Mouse (Mus musculus): Measurements from ENCODE around the gene Bora. TPM values are rescaled to one million over a fixed set of nuclear protein-coding genes. Genes with fewer than 3 reads are reported as not detected.
"Not testable (repeated sequence)": the region's sequence is repeated elsewhere in the genome, so short reads cannot be mapped to it uniquely, and the experiment has no call there.

Gene Bora
- polyA plus RNA-seq, 1 experiment from 2014 or later = 82.0 TPM

DNA sequence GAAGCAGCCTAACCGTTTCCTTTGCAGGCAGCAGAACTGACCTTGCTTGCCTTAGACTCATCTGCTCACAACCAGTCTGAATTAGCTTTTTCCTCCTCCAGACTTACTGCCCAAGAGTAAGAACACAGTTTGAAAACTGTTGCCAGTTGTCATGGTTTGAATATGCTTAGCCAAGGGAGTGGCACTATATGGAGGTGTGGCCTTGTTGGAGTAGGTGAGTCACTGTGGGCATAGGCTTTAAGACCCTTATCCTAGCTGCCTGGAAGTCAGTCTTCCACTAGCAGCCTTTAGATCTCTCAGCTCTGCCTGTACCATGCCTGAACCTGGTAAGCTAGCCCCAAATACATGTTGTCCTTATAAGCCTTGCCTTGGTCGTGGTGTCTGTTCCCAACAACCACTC lies 8.3 kb upstream of the Bora start:
- Histone ChIP-seq H3K27me3 (no peaks in the 10 kb centered on the region), H3K36me3 (peaks cover 42% of the 10 kb centered on the region), H3K4me1 (peaks cover 11% of the 10 kb centered on the region), H3K27ac (no peak overlapping the region), H3K9me3 (replicated peaks) (no peaks in the 10 kb centered on the region), H3K9ac (no peak overlapping the region), H3K4me3 (replicated peaks) (no peak overlapping the region), H3K4me2 (no peak overlapping the region)
- WGBS = 87% methylated on average over 2 of the region's 2 CpGs
- ATAC-seq (replicated peaks; ENCODE audit: low FRiP score) = no peak

DNA sequence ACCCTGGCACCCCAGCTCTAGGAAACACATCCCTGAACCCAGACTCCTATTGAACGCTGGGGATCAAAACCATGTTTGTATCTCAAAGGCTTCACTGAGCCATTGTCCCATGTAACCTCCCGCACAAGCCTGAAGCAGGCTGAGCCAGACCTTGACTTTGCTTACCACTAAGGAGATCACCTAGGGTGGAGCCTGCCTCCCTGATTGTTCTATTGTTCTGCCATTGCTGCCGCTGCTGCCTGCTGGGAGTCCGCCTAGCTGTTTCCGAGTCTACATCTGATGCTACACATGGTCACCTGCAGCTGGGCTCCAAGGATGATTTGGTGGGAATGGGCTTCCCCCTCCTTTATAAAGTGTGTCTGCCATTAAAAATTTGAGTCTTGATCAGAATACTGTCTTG lies 6.7 kb upstream of the Bora start:
- not testable (repeated sequence) for H3K4me2 ChIP-seq; ATAC-seq (replicated peaks; ENCODE audit: low FRiP score); H3K4me3 ChIP-seq (replicated peaks); H3K9me3 ChIP-seq (replicated peaks); H3K9ac ChIP-seq; H3K27ac ChIP-seq; H3K27me3 ChIP-seq
- WGBS = 75% methylated on average over 5 of the region's 5 CpGs
- peaks cover 31% of the 10 kb centered on the region for H3K36me3 ChIP-seq
- peaks cover 21% of the 10 kb centered on the region for H3K4me1 ChIP-seq

DNA sequence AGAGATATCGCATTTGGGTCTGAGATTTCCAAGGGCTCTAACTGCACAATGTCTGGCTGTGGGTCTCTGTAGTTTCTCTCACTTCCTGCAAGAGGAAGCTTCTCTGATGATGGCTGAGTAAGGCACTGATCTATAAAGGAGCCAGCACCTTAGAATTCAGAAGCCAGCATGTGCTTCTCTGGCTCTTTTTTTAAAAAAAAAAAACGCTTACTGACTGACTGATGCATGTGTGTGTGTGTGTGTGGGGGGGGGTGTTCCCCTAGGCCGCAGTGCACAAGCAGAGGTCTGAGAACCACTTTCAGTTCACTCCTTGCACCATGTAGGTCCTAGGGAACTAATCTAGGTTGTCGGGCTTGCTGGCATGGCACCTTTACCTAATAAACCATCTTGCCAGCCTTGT lies 4.6 kb upstream of the Bora start:
- peaks cover 28% of the 10 kb centered on the region for H3K4me1 ChIP-seq
- no peaks in the 10 kb centered on the region for H3K27me3 ChIP-seq
- ATAC-seq (replicated peaks; ENCODE audit: low FRiP score) = no peak
- H3K4me2 ChIP-seq = no peak overlapping the region
- H3K4me3 ChIP-seq (replicated peaks) = no peak overlapping the region
- no peak overlapping the region for H3K27ac ChIP-seq
- no peaks in the 10 kb centered on the region for H3K9me3 ChIP-seq (replicated peaks)
- H3K9ac ChIP-seq = no peak overlapping the region
- peaks cover 22% of the 10 kb centered on the region for H3K36me3 ChIP-seq
- 62% methylated on average over 4 of the region's 4 CpGs for WGBS

DNA sequence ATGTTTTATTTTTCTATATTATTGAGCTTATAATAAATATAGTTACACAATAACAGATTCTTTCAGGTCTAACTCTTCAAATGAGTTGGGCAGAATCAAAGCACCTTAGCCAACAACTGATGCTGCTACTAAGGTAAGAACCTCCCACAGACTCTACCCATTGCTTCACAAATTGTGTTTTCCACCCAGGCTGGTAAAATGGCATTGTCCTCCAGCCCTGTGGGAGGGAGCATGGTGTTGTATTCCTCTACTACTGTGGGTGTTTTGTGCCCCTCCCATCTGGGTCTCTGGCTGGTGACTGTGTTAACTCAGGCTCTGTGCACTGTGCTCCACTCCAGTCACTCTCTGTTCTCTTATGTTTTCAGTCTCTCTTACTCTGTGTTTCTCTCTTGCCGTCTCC lies 2.5 kb upstream of the Bora start:
- H3K4me3 ChIP-seq (replicated peaks) = peak overlapping the region; percentile 99; the same call in 1 of the 2 replicates
- 57% methylated on average over 1 of the region's 1 CpGs for WGBS

DNA sequence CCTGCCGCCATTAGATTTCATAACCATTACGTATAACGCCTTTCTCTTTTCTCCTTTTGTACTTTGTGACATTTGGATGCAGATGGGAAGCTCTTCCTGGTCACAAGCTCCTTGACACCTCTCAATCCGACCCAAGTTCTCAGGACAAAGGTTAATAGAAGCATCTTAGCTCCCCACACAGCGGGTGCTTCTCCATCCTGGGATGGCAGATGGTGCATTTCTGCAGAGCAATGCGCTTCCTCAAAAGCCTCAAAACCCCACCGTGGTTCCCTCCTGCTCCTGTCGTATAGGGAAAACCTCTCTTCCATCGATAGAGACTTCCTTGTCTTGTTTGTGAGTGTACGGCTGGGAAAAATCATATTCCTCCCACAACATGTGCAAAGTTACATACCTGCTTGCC lies 1.9 kb upstream of the Bora start:
- Histone ChIP-seq H3K36me3 (peaks cover 9% of the 10 kb centered on the region; the same call in 1 of the 2 replicates), H3K4me3 (replicated peaks) (peak overlapping the region; percentile 99), H3K27me3 (no peaks in the 10 kb centered on the region), H3K4me1 (peaks cover 47% of the 10 kb centered on the region), H3K9ac (peak overlapping the region; percentile 98), H3K9me3 (replicated peaks) (no peaks in the 10 kb centered on the region), H3K4me2 (peak overlapping the region; percentile 63), H3K27ac (peak overlapping the region; percentile 18; the same call in 1 of the 2 replicates)
- no peak for ATAC-seq (replicated peaks; ENCODE audit: low FRiP score)
- 39% methylated on average over 10 of the region's 10 CpGs for WGBS

More for the DNA sequence above, 2.5 kb upstream of the Bora start:
- no peak for ATAC-seq (replicated peaks; ENCODE audit: low FRiP score)
- H3K27ac ChIP-seq = 0 out of 2 replicates have a peak overlapping the region, but pooled peaks have one; percentile 18
- no peaks in the 10 kb centered on the region for H3K27me3 ChIP-seq
- H3K4me2 ChIP-seq = peak overlapping the region; percentile 63
- peaks cover 42% of the 10 kb centered on the region for H3K4me1 ChIP-seq
- H3K9me3 ChIP-seq (replicated peaks) = no peaks in the 10 kb centered on the region
- 0 out of 2 replicates have a peak overlapping the region, but pooled peaks have one; percentile 98 for H3K9ac ChIP-seq
- peaks cover 8% of the 10 kb centered on the region; the same call in 1 of the 2 replicates for H3K36me3 ChIP-seq

DNA sequence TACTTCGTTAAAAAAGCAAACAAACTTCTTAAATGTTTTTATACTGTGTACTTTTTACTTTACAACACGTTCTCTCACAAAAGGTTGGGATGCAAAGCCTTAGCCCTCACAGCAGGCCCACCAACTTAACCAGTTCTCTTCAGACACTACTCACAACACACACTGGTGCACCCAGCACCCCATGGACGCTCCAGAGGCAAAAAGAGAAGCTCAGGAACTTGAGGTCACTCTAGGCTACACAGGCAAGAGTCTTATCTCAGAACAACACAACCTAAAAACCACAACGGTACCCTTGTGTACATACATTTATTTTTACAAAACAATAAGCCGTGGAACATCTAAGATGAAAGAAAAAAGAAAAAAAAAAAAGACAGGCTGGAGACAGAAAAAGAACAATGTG lies 1.3 kb upstream of the Bora start:
- peak overlapping the region; percentile 99 for H3K4me3 ChIP-seq (replicated peaks)
- H3K4me2 ChIP-seq = peak overlapping the region; percentile 63
- H3K36me3 ChIP-seq = peaks cover 9% of the 10 kb centered on the region; the same call in 1 of the 2 replicates
- H3K4me1 ChIP-seq = peaks cover 47% of the 10 kb centered on the region
- no peaks in the 10 kb centered on the region for H3K9me3 ChIP-seq (replicated peaks)
- ATAC-seq (replicated peaks; ENCODE audit: low FRiP score) = no peak
- H3K27me3 ChIP-seq = no peaks in the 10 kb centered on the region
- 5% methylated on average over 5 of the region's 5 CpGs for WGBS
- peak overlapping the region; percentile 98 for H3K9ac ChIP-seq
- H3K27ac ChIP-seq = no peak overlapping the region

DNA sequence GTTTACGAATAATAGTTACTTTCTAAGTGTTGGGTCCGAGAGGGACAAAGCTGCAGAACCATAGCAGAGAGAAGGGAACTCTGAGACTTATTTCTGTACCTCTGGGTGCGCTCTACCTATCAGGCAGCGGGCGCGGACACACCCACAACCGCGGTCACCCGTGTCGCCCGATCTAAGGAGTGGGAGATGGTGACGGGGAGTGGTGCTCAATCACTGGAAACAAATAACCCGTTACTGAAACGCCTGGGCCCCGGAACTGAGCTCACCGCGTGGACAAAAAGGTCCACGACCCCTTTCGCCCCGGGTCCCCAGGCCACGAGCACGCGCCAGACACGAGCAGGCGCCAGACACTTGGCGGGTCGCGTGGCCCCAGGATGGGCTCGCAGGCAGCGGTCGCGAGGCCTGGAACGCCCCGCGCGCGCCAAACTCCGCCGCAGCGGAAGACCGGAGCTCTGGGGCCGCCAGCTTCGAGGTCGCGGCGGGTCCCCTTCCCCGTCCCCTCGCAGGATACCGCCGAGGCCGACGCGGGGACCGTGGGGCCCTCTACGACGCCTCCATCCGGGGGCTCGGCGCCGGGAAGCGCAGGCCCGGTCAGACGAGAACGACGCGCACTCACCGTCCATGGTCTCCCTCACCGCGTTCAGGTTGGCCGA lies 518 bp upstream of the Bora start:
- H3K4me1 ChIP-seq = peaks cover 47% of the 10 kb centered on the region
- H3K27ac ChIP-seq = peak overlapping the region; percentile 96
- peak overlapping the region; percentile 99 for H3K4me3 ChIP-seq (replicated peaks)
- H3K4me2 ChIP-seq = peak overlapping the region; percentile 63
- peaks cover 7% of the 10 kb centered on the region for H3K36me3 ChIP-seq
- WGBS = under 1% methylated on average over 70 of the region's 70 CpGs
- no peaks in the 10 kb centered on the region for H3K27me3 ChIP-seq
- ATAC-seq (replicated peaks; ENCODE audit: low FRiP score) = peak; percentile 37
- peak overlapping the region; percentile 98 for H3K9ac ChIP-seq
- no peaks in the 10 kb centered on the region for H3K9me3 ChIP-seq (replicated peaks)

DNA sequence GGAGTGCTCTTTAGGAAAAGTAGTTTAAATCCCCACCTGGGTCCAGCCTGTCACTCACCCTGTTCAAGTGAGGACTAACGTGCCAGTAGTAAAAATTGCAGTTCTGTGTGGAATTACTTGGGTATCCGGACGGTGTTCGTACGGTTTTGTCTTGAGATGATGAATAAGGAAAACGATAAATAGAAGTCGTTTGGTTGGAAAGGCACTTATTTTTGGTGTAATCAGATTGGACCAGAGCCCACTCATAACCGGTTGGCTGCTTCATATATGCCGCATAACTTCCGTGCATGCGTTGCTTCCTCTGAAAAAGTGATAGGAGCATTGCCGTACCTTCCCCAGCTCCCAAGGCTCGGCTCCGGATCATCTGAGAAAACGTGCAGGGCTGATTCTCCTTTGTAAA lies 760 bp downstream of the Bora start:
- H3K27ac ChIP-seq = peak overlapping the region; percentile 96
- peaks cover 19% of the 10 kb centered on the region for H3K36me3 ChIP-seq
- ATAC-seq (replicated peaks; ENCODE audit: low FRiP score) = peak; percentile 6
- no peaks in the 10 kb centered on the region for H3K9me3 ChIP-seq (replicated peaks)
- no peaks in the 10 kb centered on the region for H3K27me3 ChIP-seq
- under 1% methylated on average over 15 of the region's 15 CpGs for WGBS
- peaks cover 39% of the 10 kb centered on the region for H3K4me1 ChIP-seq
- H3K4me2 ChIP-seq = peak overlapping the region; percentile 63
- H3K9ac ChIP-seq = peak overlapping the region; percentile 98
- peak overlapping the region; percentile 99 for H3K4me3 ChIP-seq (replicated peaks)

DNA sequence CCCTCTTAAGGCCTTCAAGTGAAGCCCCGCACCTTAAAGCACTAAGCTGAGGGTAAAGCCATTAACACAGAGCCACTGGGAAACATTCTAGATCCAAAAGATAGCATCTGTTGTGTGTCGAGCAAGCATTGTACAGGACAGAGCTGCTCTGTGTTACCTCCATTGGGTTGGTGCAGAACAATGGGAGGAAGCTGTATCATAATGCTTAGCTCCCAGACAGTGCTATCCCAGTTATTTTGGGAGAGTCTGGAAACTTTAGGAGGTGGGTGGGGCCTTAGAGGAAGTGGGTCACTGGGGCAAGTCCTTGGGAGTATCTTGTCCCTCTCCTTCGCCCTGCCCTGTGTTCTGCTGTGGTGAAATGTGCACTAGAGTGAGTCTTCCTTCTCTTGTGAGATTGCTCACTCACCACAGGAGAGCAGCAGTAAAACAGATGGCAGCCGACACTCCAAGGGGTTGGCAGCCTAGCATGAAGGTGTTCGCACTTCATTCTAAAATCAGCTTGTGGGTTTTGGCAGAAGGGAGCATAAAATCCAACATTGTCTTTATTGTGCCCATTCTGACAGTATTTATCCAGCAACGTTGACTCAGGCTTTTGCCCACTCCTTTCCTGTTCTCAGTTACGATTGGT lies 13.1 kb downstream of the Bora start:
- ATAC-seq (replicated peaks; ENCODE audit: low FRiP score) = peak; percentile 56
- no peaks in the 10 kb centered on the region for H3K27me3 ChIP-seq
- no peaks in the 10 kb centered on the region for H3K9me3 ChIP-seq (replicated peaks)
- H3K9ac ChIP-seq = no peak overlapping the region
- WGBS = 80% methylated on average over 7 of the region's 7 CpGs
- peaks cover 67% of the 10 kb centered on the region for H3K36me3 ChIP-seq
- H3K27ac ChIP-seq = peak overlapping the region; percentile 51; the same call in 1 of the 2 replicates
- H3K4me3 ChIP-seq (replicated peaks) = no peak overlapping the region
- H3K4me2 ChIP-seq = no peak overlapping the region
- H3K4me1 ChIP-seq = no peaks in the 10 kb centered on the region

DNA sequence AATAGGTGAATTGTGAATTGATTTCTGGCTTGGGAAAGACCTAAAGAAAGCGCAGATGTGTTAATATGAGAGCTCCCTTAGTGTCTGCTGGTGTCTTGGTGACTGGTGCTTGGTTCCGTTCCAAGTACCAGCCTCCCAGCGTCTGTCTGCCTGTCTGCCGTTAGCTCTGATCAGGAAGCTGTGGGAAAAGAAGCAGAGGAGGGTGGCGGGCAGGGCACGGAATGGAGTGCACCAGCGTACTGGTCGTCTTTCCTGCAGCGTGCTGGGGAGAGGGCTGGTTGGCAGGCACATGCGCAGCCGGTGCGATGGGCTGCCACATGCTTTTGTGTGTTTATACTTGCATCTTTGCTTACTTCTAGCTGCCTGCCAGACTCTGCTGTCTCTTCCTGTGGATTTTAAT lies 14.6 kb downstream of the Bora start:
- Histone ChIP-seq H3K9ac (no peak overlapping the region), H3K36me3 (peaks cover 73% of the 10 kb centered on the region)
- 92% methylated on average over 12 of the region's 12 CpGs for WGBS

DNA sequence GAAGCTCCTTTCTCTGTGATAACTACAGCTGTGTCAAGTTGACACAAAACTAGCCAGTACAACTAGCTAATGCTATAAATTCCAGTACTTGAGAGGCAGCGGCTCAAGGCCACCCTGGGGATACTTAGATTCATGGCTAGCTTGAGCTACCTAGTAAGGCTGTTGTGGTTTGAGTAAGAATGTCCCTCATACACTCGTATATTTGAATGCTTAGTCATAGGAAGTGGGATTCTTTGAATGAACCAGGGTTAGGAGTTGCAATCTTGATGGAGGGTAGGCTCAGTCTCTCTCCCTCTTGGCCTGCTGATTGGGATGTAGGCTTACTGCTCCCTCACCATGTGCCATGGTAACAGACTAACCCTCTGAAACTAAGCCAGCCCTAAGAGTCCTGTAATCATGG lies 17.1 kb downstream of the Bora start:
- 93% methylated on average over 2 of the region's 2 CpGs for WGBS
- Histone ChIP-seq H3K27me3 (no peaks in the 10 kb centered on the region), H3K9me3 (replicated peaks) (no peaks in the 10 kb centered on the region), H3K36me3 (peaks cover 77% of the 10 kb centered on the region), H3K9ac (no peak overlapping the region), H3K4me2 (no peak overlapping the region), H3K4me1 (no peaks in the 10 kb centered on the region), H3K4me3 (replicated peaks) (no peak overlapping the region), H3K27ac (no peak overlapping the region)
- ATAC-seq (replicated peaks; ENCODE audit: low FRiP score) = no peak

More for the DNA sequence above, 14.6 kb downstream of the Bora start:
- no peak for ATAC-seq (replicated peaks; ENCODE audit: low FRiP score)
- no peaks in the 10 kb centered on the region for H3K9me3 ChIP-seq (replicated peaks)
- H3K4me1 ChIP-seq = no peaks in the 10 kb centered on the region
- H3K27me3 ChIP-seq = no peaks in the 10 kb centered on the region
- H3K27ac ChIP-seq = no peak overlapping the region
- H3K4me2 ChIP-seq = no peak overlapping the region
- H3K4me3 ChIP-seq (replicated peaks) = no peak overlapping the region

DNA sequence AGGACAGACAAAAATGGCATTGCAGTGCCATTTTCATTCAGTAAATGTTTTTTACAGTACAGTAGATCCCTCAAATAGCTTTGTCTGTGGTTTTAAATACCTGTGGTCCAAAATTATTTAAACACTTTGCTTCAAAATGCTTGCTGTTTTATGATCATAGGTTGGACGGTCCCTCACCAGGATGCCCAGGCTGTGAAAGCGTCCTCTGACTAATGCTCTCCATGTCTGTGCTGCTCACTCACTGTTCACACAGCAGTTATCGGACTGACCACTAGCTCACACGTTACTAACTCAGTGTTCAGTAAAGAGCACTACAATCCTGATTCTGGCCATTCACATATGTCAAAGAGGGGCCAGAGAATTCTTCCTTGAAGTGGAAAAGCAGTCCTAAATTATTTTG lies 25.1 kb downstream of the Bora start:
- H3K27ac ChIP-seq = no peak overlapping the region
- H3K4me2 ChIP-seq = no peak overlapping the region
- H3K4me1 ChIP-seq = no peaks in the 10 kb centered on the region
- no peaks in the 10 kb centered on the region for H3K27me3 ChIP-seq
- H3K9me3 ChIP-seq (replicated peaks) = no peaks in the 10 kb centered on the region
- no peak for ATAC-seq (replicated peaks; ENCODE audit: low FRiP score)
- WGBS = 85% methylated on average over 4 of the region's 4 CpGs
- H3K4me3 ChIP-seq (replicated peaks) = no peak overlapping the region
- peaks cover 85% of the 10 kb centered on the region for H3K36me3 ChIP-seq
- no peak overlapping the region for H3K9ac ChIP-seq

Measured in kidney, embryonic 15.5 days (tissue).